ENCODE assay signal across 29 mouse cellular contexts in the genomic region with DNA sequence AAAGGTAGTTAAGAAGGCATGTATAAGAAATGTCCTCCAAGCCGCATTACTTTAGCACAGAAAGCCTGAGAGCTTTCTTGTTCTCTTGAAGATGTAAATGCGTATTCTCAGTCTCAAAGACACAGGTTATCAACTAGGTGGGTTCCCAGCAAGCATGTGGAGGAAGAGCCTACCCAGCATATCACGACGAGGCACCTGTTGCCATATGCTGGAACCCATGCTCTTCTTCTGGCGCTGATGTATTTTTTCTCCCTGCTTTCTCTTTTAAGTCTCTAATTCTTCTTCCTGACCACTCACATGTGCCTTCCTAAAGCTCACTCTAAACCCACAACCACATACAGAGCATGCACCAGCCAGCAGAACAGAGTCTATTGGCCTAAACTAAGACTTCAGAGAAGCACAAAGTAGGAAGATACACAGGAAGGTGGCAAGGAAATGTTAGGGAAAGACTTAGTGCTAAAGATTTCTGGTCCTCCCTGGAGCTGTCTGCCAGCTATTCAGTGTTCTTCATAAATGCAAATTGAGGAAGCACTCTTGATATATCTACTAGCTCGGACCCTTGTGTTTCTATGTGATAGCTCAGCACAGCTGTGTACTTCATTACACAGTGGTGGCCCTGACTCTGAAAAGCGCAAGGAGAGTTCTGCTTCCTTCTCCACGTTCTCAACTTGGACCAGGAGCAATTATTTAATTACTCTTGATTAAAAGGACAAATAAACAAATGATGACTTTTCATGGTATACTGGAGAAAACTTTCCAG. TPM values are rescaled to one million over a fixed set of nuclear protein-coding genes. Genes with fewer than 3 reads are reported as not detected.
DNase-seq lines count a peak whose midpoint lies in the region; ATAC-seq and TF ChIP-seq lines count a peak whose summit lies in the region.
"Had no signal": no experiment of that assay in that cellular context is flagged by ENCODE, and none has a peak within 500 bp of the region (broad histone marks: within the 10 kb centered on the region; RNA-seq: fewer than 3 reads in every experiment).

No protein-coding gene starts in this region.

- no peak for DNase-seq in left cerebral cortex, adult 11 months (ENCODE audit: low spot score)
- DNase-seq: adrenal gland, adult 8-10 months; cerebellum, adult 8-10 months; cerebellum, postnatal 25 days; kidney, adult 2 months; kidney, postnatal 36 days; right cerebral cortex, adult 18-20 months; spleen, adult 18-20 months; thymus, adult 18-20 months; thymus, postnatal 25 days had no signal

- H3K4me3 ChIP-seq in megakaryocyte, embryonic 14.5 days (replicated peaks) = peak overlapping the region; percentile 70
- H3K4me3 ChIP-seq in embryonic fibroblast, embryonic 13.5 days (ENCODE audit: insufficient read depth, low read length) = no peak overlapping the region
- no peak overlapping the region for H3K4me3 ChIP-seq in liver, embryonic 16.5 days (ENCODE audit: low read depth, low read length)
- H3K4me3 ChIP-seq: hindbrain, embryonic 12.5 days; intestine, embryonic 15.5 days; layer of hippocampus, adult 2 months; limb, embryonic 10.5 days; limb, embryonic 15.5 days; lung, embryonic 15.5 days; midbrain, embryonic 12.5 days; myocyte; neural tube, embryonic 12.5 days had no signal

- no peak overlapping the region for H3K9ac ChIP-seq in liver, embryonic 16.5 days (ENCODE audit: low read depth, low read length)
- H3K9ac ChIP-seq: hindbrain, embryonic 12.5 days; intestine, embryonic 15.5 days; limb, embryonic 15.5 days; lung, embryonic 15.5 days; midbrain, embryonic 12.5 days; neural tube, embryonic 12.5 days had no signal

- peaks cover 78% of the 10 kb centered on the region for H3K4me1 ChIP-seq in megakaryocyte, embryonic 14.5 days
- peaks cover 4% of the 10 kb centered on the region for H3K4me1 ChIP-seq in embryonic fibroblast, embryonic 13.5 days (ENCODE audit: control insufficient read depth, insufficient read depth, low read length)
- peaks cover 8% of the 10 kb centered on the region for H3K4me1 ChIP-seq in liver, embryonic 16.5 days (ENCODE audit: control insufficient read depth, low read depth, low read length)
- H3K4me1 ChIP-seq: hindbrain, embryonic 12.5 days; intestine, embryonic 15.5 days; limb, embryonic 10.5 days; limb, embryonic 15.5 days; lung, embryonic 15.5 days; midbrain, embryonic 12.5 days; neural tube, embryonic 12.5 days had no signal

- peak overlapping the region; percentile 20; the same call in 1 of the 2 replicates for H3K27ac ChIP-seq in embryonic fibroblast, embryonic 13.5 days (ENCODE audit: insufficient read depth, low read length)
- no peak overlapping the region for H3K27ac ChIP-seq in liver, embryonic 16.5 days (ENCODE audit: low read length)
- H3K27ac ChIP-seq: hindbrain, embryonic 12.5 days; hindbrain, postnatal 0 days; intestine, embryonic 15.5 days; layer of hippocampus, adult 2 months; limb, embryonic 10.5 days; limb, embryonic 15.5 days; lung, embryonic 15.5 days; midbrain, embryonic 12.5 days; neural tube, embryonic 12.5 days; stomach, postnatal 0 days had no signal

- no peaks in the 10 kb centered on the region for H3K27me3 ChIP-seq in megakaryocyte, embryonic 14.5 days (replicated peaks)
- no peaks in the 10 kb centered on the region for H3K27me3 ChIP-seq in liver, embryonic 16.5 days (ENCODE audit: control insufficient read depth, insufficient read depth, low read depth, low read length)
- H3K27me3 ChIP-seq: hindbrain, embryonic 12.5 days; intestine, embryonic 15.5 days; limb, embryonic 15.5 days; lung, embryonic 15.5 days; midbrain, embryonic 12.5 days; neural tube, embryonic 12.5 days had no signal

- no peak for TF ChIP-seq POLR2A in embryonic fibroblast, embryonic 13.5 days (IDR thresholded peaks at IDR 0.05; ENCODE audit: low read depth, low read length)

- WGBS in liver, embryonic 16.5 days (ENCODE audit: insufficient replicate concordance) = 32% methylated on average over 8 of the region's 8 CpGs

- TF ChIP-seq CTCF in embryonic fibroblast, embryonic 13.5 days (IDR thresholded peaks at IDR 0.05; ENCODE audit: borderline replicate concordance, insufficient read depth, low read length) = no peak

- H3K9me3 ChIP-seq in megakaryocyte, embryonic 14.5 days = no peaks in the 10 kb centered on the region
- no peaks in the 10 kb centered on the region for H3K9me3 ChIP-seq in liver, embryonic 16.5 days (replicated peaks; ENCODE audit: control insufficient read depth, low read length)
- H3K9me3 ChIP-seq: hindbrain, embryonic 12.5 days; intestine, embryonic 15.5 days; limb, embryonic 10.5 days; limb, embryonic 15.5 days; lung, embryonic 15.5 days; midbrain, embryonic 12.5 days; neural tube, embryonic 12.5 days had no signal

- peaks cover 29% of the 10 kb centered on the region for H3K36me3 ChIP-seq in megakaryocyte, embryonic 14.5 days (replicated peaks; ENCODE audit: low read length)
- H3K36me3 ChIP-seq in liver, embryonic 16.5 days (ENCODE audit: control insufficient read depth, insufficient read depth) = no peaks in the 10 kb centered on the region
- H3K36me3 ChIP-seq: hindbrain, embryonic 12.5 days; intestine, embryonic 15.5 days; limb, embryonic 10.5 days; limb, embryonic 15.5 days; lung, embryonic 15.5 days; midbrain, embryonic 12.5 days; neural tube, embryonic 12.5 days had no signal

- H3K4me2 ChIP-seq in liver, embryonic 16.5 days (ENCODE audit: low read depth, low read length) = no peak overlapping the region
- H3K4me2 ChIP-seq: hindbrain, embryonic 12.5 days; intestine, embryonic 15.5 days; limb, embryonic 15.5 days; lung, embryonic 15.5 days; midbrain, embryonic 12.5 days; neural tube, embryonic 12.5 days had no signal

- no peak for ATAC-seq in megakaryocyte, adult 5-6 weeks (ENCODE audit: poor library complexity, severe bottlenecking)
- peak; percentile 37; the same call in 1 of the 2 replicates for ATAC-seq in liver, embryonic 16.5 days (ENCODE audit: low read depth)
- ATAC-seq in erythroid progenitor cell, adult 5-6 weeks (replicated peaks; ENCODE audit: low FRiP score, poor library complexity, severe bottlenecking) = no peak
- no peak for ATAC-seq in erythroblast, adult 5-6 weeks (replicated peaks; ENCODE audit: low FRiP score, poor library complexity, severe bottlenecking)
- ATAC-seq: CD4-positive, CD25-positive, alpha-beta regulatory T cell, adult 4 months; forebrain, embryonic 16.5 days; hindbrain, postnatal 0 days; intestine, embryonic 15.5 days had no signal

RNA-seq across cellular contexts. Expression of a gene that starts 12.8 kb away (rescaled TPM):
- polyA plus RNA-seq in megakaryocyte, embryonic 14.5 days (2012; ENCODE audit: insufficient read depth, low replicate concordance) = 0.58 and 5.3 TPM in 2 replicates
- 31.8 and 32.3 TPM in 2 replicates for total RNA-seq in megakaryocyte, adult 5-6 weeks (2015)
- total RNA-seq in megakaryocyte, adult 5-6 weeks (2017) = 69.2 and 86.6 TPM in 2 replicates
- polyA plus RNA-seq in embryonic fibroblast, embryonic 13.5 days (2011; ENCODE audit: insufficient read length, low read depth, missing spikeins) = 156 and 277 TPM in 2 replicates
- polyA plus RNA-seq in liver, embryonic 16.5 days (2015; fragmentation: Nextera tagmentation; extraction: Ambion mirVana) = 5.4 and 5.7 TPM in 2 replicates
- 5.4 and 9.4 TPM in 2 replicates for total RNA-seq in erythroid progenitor cell, adult 5-6 weeks (2015; ENCODE audit: low replicate concordance)
- total RNA-seq in erythroid progenitor cell, adult 5-6 weeks (2017; ENCODE audit: low replicate concordance) = 6.6 and 8.1 TPM in 2 replicates
- 10.0 and 18.8 TPM in 2 replicates for total RNA-seq in erythroblast, adult 5-6 weeks (2015; ENCODE audit: low replicate concordance)
- 10.4 and 31.1 TPM in 2 replicates for total RNA-seq in erythroblast, adult 5-6 weeks (2017; ENCODE audit: low replicate concordance)
- polyA plus RNA-seq: CD4-positive, CD25-positive, alpha-beta regulatory T cell, adult 4 months had no signal
